Mouse (Mus musculus): ENCODE measurements around the gene Myo10. TPM values are rescaled to one million over a fixed set of nuclear protein-coding genes. Genes with fewer than 3 reads are reported as not detected.
A peak's percentile ranks its signal among the peaks of the same experiment; 100 is the strongest.

Gene Myo10
- total RNA-seq, 2 experiments from 2014 or later = 39.3 to 39.6 TPM

GRCm38 (mm10) chr15:25608742-25609141 is 13.6 kb upstream of the Myo10 start:
- no peak for DNase-seq (ENCODE audit: low spot score in 2 of 2)
- intact Hi-C loops (cut with DNase I) = no loop called here

DNA sequence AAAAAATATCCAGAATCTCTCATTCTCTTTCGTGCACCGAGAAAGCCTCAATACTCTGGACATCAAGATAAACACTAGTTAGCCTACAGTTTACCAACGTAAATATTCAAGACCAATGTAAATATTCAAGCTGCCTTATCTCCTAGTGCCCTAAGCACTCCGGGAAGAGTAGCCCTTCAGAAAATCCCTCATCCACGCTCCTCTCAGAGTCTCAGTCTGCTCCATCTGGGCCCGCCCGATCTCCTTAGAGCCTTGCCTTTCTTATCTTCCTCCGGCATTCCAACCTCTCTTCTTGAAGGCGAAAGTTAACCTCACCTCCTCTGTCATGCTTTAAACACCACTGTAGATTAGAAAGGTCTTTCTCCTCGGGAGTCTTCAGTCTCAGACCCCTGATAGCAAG is 13.1 kb upstream of the Myo10 start:
- no peak for DNase-seq (ENCODE audit: low spot score in 2 of 2)
- intact Hi-C loops (cut with DNase I) = no loop called here

GRCm38 (mm10) chr15:25611178-25611577 is 11.1 kb upstream of the Myo10 start:
- intact Hi-C loops (cut with DNase I) = no loop called here
- no peak for DNase-seq (ENCODE audit: low spot score in 2 of 2)

- intact Hi-C loops (cut with DNase I) = loop anchor here (2.0 kb wide), 1 partner anchor 180 kb away; no protein-coding TSS in a partner anchor
- no peak for DNase-seq (ENCODE audit: low spot score in 2 of 2)
Measured at GRCm38 (mm10) chr15:25620560-25620959, 1.8 kb upstream of the Myo10 start.

DNA sequence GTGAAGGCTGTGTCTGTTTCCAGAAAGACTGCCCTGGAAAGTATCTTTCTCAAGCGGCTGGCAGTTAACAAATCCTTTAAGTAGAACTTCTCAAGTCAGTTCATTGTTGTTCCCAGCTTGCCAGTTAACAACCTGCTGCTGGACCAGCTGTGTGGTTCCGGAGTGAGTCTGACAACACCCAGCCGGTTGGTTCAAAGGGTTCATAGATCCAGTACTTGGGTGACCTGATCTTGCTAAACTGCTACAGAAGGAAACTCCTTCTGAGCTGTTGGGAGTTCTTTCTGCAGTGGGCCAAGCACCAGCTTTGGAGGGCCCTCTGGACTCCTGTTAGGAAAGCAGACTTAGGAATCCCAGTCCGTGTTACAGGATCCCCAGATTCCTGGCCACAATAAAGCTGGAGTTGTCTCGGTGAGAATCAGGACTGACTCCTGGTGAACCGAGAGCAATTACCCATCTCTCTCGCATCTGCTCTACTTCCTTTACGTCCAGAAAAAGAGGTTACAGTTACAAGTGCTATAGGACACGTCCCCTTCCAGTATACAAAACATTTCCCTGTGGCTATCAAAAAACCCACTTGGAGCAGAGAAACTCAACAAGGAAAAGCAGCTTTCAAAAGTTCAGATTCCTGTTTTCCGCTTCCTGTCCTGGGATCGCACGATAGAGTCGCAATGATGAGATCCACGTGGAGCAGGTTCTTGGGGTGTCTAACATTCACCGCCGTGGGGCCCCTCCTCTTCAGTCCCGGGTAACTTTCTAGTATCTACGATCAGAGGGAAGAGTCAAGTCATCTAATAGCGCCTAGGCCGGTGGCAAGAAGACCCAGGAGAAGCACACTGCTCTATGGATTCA is 750 bp upstream of the Myo10 start:
- intact Hi-C loops (cut with DNase I) = loop anchor here (2.0 kb wide), 1 partner anchor 181 kb away; no protein-coding TSS in a partner anchor
- no peak for DNase-seq (ENCODE audit: low spot score in 2 of 2)

DNA sequence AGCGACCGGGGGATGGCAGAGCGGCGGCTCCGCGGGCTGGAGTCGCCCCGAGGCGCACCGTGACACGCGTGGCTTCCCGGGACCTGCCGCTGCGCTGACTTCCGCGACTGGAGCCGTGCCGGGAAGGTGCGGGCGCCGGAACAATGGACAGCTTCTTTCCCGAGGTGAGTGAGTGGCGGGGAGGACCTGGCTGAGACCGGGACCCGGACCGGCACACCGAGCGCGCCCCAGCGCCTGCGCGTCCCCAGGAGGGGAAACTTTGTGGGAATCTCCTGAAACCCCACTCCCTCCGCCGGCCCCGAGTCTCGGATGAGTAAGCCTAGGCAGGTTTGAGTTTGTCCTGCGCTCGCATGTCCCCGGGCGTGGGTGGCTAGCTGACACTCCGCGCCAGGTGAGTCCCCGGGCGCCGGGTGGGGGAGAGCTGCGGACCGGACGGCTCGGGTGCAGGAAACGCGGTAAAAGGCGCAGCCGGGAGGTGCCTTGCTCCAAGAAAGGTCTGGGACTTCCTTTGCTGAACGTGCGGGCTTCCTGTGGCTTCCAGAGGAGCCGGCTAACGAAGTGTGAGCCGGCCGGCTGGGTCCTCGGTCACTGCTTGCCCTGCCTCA is 644 bp downstream of the Myo10 start:
- no peak for DNase-seq (ENCODE audit: low spot score in 2 of 2)
- intact Hi-C loops (cut with DNase I) = no loop called here

DNA sequence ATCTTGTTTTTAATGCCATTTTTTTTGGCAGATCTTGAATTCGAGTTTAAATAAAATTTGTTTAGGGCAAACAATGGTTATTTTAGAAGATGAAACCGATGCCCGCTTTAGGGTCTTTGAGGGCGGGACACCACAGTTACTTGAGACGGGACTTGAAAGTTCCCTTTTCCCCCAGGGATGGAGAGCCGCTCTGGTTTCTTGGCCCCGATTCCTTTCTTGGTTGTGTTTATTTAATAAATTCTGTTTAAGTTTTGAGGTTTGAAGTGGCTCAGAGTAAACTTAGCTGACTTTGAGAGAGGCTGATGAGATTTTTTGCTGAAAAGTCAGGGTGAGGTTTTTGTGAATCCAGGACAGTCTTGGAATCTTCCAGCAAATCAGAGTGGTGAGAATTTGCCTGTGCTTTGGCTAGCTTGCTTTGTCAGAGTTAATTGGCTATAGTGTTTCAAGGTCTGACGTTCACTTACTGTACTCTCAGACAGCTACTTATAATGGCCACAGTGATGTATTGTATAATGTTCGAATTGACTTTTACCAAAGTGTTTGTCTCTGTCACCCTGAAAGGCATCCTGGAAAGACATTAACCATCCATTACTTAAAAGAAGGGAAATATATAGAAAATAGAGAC is 1.3 kb downstream of the Myo10 start:
- DNase-seq (ENCODE audit: low spot score in 2 of 2) = no peak
- intact Hi-C loops (cut with DNase I) = no loop called here

- intact Hi-C loops (cut with DNase I) = no loop called here
- no peak for DNase-seq (ENCODE audit: low spot score in 2 of 2)
Measured at GRCm38 (mm10) chr15:25624263-25624662, 1.9 kb downstream of the Myo10 start.

GRCm38 (mm10) chr15:25625471-25625870 is 3.1 kb downstream of the Myo10 start:
- no peak for DNase-seq (ENCODE audit: low spot score in 2 of 2)
- intact Hi-C loops (cut with DNase I) = no loop called here

GRCm38 (mm10) chr15:25627012-25627411 is 4.7 kb downstream of the Myo10 start:
- intact Hi-C loops (cut with DNase I) = no loop called here
- no peak for DNase-seq (ENCODE audit: low spot score in 2 of 2)

DNA sequence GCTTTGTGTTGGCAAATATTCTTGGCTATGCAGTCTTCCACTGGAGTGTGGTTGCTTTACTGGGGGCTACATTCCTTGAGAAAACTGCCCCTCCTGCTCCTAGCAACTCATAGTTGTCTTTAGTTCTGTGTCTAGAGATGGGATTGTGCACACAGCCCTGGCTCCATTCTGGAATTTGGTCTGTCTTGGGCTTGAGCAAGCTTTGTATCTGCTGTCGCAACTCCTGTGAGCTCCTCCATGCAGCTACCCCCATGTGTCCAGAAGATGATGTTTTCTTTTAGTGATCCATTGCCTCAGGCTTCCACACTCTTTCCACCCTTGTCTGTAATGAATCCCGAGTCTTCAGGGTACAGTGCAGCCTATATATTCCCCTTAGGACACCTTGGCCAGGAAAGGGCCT is 5.9 kb downstream of the Myo10 start:
- intact Hi-C loops (cut with DNase I) = no loop called here
- DNase-seq (ENCODE audit: low spot score in 2 of 2) = no peak

DNA sequence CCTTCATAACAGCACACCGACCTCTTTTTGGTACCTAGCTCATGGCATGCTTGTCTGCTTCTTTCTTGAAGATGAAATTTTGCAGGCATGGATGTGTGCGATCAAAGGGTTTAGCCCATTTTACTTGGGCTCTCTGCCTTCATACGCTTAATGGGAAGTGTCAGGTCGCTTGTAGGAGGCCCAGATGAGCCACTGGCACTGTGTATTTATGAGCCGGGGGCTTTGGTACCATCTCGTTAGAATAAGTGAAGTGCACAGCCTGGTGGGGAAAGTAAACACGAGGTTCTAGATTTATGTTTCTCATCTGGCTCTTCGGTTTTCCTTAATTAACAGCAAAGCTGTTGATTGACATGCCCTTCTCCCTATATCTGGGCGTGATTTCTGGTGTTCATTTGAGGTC is 8.4 kb downstream of the Myo10 start:
- intact Hi-C loops (cut with DNase I) = no loop called here
- no peak for DNase-seq (ENCODE audit: low spot score in 2 of 2)

DNA sequence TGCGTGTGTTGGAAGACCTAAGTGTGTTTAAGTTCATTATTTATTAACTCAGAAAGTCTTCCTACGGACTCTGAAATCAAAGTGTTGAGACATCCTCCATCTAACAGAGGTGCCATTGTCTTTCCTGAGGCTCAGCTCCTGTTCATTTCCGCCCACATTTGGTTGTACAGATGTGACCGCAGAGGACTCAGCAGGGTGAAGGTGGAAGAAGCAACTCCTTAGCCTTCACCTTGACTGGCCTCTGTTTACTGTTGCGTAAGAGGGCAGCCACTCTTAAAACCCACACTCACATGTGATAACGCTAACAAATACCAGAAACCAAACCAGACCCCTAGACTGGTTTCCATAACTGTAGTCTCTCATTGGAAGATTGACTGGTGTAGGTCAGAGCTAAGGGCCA is 9.0 kb downstream of the Myo10 start:
- DNase-seq (ENCODE audit: low spot score in 2 of 2) = no peak
- intact Hi-C loops (cut with DNase I) = no loop called here

GRCm38 (mm10) chr15:25632902-25633301 is 10.6 kb downstream of the Myo10 start:
- intact Hi-C loops (cut with DNase I) = no loop called here
- DNase-seq (ENCODE audit: low spot score in 2 of 2) = no peak

GRCm38 (mm10) chr15:25633674-25634340 is 11.5 kb downstream of the Myo10 start:
- DNase-seq (ENCODE audit: low spot score in 2 of 2) = no peak
- intact Hi-C loops (cut with DNase I) = no loop called here

DNA sequence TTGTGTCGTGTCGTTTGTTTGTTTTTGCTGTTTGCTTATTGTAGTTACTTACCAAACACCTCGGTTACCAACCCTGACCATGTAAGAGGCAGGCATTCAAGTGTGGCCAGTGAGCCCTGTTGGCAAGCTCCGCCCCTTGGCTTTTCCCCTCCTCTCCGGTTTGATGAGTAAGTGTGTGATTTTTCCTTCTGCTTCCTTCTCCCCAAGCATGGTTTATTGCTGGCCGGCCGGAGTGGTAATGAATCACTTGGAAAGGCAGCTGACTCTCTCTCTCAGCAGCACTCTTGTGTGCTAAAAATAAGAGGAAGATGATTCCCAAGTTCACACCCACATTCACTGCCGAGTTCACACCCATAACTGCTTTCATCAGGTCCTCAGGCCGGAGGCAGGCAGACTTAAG is 15.4 kb downstream of the Myo10 start:
- peak; percentile 39 to 90 for DNase-seq (ENCODE audit: low spot score in 2 of 2)
- intact Hi-C loops (cut with DNase I) = no loop called here

GRCm38 (mm10) chr15:25639217-25639616 is 16.9 kb downstream of the Myo10 start:
- intact Hi-C loops (cut with DNase I) = no loop called here

DNA sequence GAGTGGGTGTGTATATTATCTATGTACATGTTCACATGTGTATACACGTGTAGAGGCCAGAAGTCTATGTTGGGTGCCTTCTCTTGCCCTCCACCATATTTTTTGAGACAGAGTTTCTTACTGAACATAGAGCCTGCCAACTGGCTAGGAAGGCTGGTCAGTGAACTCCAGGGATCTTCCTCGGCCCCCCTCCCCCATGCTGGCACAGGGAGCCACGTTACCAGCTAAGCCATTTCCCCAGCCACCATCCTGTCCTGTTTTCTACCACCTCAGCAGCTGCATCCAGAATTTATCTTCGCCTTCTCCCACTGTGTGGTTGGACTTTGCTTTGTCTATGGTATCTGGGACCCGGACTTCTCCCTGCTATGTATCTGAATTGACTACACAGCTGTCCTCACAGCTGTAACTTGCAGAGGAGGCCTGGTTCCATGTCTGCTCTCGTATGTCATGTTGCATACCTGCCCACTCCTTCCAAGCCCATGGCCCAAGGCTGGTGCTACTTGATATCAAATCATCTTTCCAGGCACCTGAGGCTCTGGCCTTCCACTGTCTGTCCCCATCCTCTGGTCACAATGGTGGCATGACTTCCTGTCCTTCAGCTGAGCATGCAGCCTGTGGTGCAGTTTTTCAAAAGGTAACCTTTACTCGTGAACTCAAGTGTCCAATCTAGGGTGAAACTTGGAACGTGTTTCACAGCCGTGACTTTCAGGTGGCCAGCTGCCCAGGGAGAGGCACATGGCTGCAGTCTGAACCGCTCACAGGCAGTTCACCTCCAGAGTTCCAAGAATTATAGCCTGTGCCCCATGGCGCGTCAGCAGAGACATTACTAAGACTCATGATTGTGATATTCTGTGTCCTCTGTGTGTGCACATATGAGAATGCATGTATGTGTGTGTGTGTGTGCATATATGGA is 18.8 kb downstream of the Myo10 start:
- intact Hi-C loops (cut with DNase I) = no loop called here
- DNase-seq (ENCODE audit: low spot score in 2 of 2) = no peak

More at GRCm38 (mm10) chr15:25639217-25639616, 16.9 kb downstream of the Myo10 start:
- DNase-seq (ENCODE audit: low spot score in 2 of 2) = no peak

Measured in left cerebral cortex, postnatal 25 days (tissue).